Mouse (Mus musculus) cortical plate, adult 2 months (tissue): ENCODE measurements around the gene Prdm5. TPM values are rescaled to one million over a fixed set of nuclear protein-coding genes. Genes with fewer than 3 reads are reported as not detected.

Source experiments
- H3K27ac ChIP-seq: fragments of 200-500 bp; 2 replicates; pipeline ENCODE4 v1.5.1; 2012; ENCODE audit warnings: low read length, control low read depth, inconsistent platforms; ENCODE audit not compliant: insufficient read depth
- H3K4me1 ChIP-seq: fragments of 200-500 bp; 2 replicates; pipeline ENCODE4 v1.6.1; 2011; ENCODE audit warnings: low read length; ENCODE audit not compliant: control insufficient read depth, insufficient read depth
- H3K4me3 ChIP-seq: fragments of 200-500 bp; 2 replicates; pipeline ENCODE4 v1.5.1; 2011; ENCODE audit warnings: mild to moderate bottlenecking, low read length, control low read depth; ENCODE audit not compliant: insufficient read depth
- CTCF ChIP-seq: fragments of 200-500 bp; IDR thresholded peaks from 2 replicates; pipeline ENCODE4 v1.5.1; 2011; ENCODE audit warnings: mild to moderate bottlenecking, control low read depth, low read length; ENCODE audit not compliant: insufficient read depth; ENCODE audit errors: extremely low read depth
- POLR2A ChIP-seq: fragments of 200-500 bp; IDR thresholded peaks from 2 replicates; pipeline ENCODE4 v1.6.1; 2011; ENCODE audit warnings: mild to moderate bottlenecking, low read length, control low read depth; ENCODE audit not compliant: insufficient read depth; ENCODE audit errors: extremely low read depth
- polyA plus RNA-seq: library from polyadenylated mRNA; depleted of rRNA; stranded (reverse); fragments of >200 nt; gene quantifications from 2 replicates; pipeline ENCODE4 v1.2.3, GENCODE M21; 2012; rRNA removed

Gene Prdm5
- polyA plus RNA-seq, 1 experiment: 4.8 TPM

- no peak overlapping the region for H3K4me3 ChIP-seq
- no peak overlapping the region for H3K27ac ChIP-seq
- no peaks in the 10 kb centered on the region for H3K4me1 ChIP-seq
- TF ChIP-seq POLR2A: no peak
- TF ChIP-seq CTCF: no peak
Measured at GRCm38 (mm10) chr6:65925737-65926333, 147.0 kb downstream of the Prdm5 start.

GRCm38 (mm10) chr6:65930523-65930922, 151.7 kb downstream of the Prdm5 start:
- TF ChIP-seq CTCF (no peak), POLR2A (no peak)
- no peak overlapping the region for H3K27ac ChIP-seq
- no peaks in the 10 kb centered on the region for H3K4me1 ChIP-seq
- H3K4me3 ChIP-seq: no peak overlapping the region

GRCm38 (mm10) chr6:65932776-65933175, 154.0 kb downstream of the Prdm5 start:
- no peak for TF ChIP-seq CTCF
- TF ChIP-seq POLR2A: no peak

GRCm38 (mm10) chr6:65933177-65933576, 154.4 kb downstream of the Prdm5 start:
- TF ChIP-seq POLR2A: no peak
- no peak for TF ChIP-seq CTCF
- Histone ChIP-seq H3K27ac (no peak overlapping the region), H3K4me1 (no peaks in the 10 kb centered on the region), H3K4me3 (no peak overlapping the region)

More at GRCm38 (mm10) chr6:65932776-65933175, 154.0 kb downstream of the Prdm5 start:
- Histone ChIP-seq H3K4me1 (no peaks in the 10 kb centered on the region), H3K4me3 (no peak overlapping the region), H3K27ac (no peak overlapping the region)

- TF ChIP-seq POLR2A (no peak), CTCF (no peak)
- no peak overlapping the region for H3K27ac ChIP-seq
- no peaks in the 10 kb centered on the region for H3K4me1 ChIP-seq
Measured at GRCm38 (mm10) chr6:65935566-65936281, 156.9 kb downstream of the Prdm5 start.

GRCm38 (mm10) chr6:65950492-65950891, 171.7 kb downstream of the Prdm5 start:
- TF ChIP-seq CTCF (no peak), POLR2A (no peak)
- H3K4me3 ChIP-seq: no peak overlapping the region

More at GRCm38 (mm10) chr6:65935566-65936281, 156.9 kb downstream of the Prdm5 start:
- H3K4me3 ChIP-seq: no peak overlapping the region

GRCm38 (mm10) chr6:65952309-65952708, 173.5 kb downstream of the Prdm5 start, which contains the start of gene 4930544G11Rik:
4930544G11Rik (plus strand) TSS chr6:65952609.
- TF ChIP-seq POLR2A (no peak), CTCF (no peak)
- no peak within 1 kb of the TSS for H3K27ac ChIP-seq
- no peak within 1 kb of the TSS for H3K4me3 ChIP-seq

More at GRCm38 (mm10) chr6:65950492-65950891, 171.7 kb downstream of the Prdm5 start:
- Histone ChIP-seq H3K27ac (no peak overlapping the region), H3K4me1 (no peaks in the 10 kb centered on the region)

GRCm38 (mm10) chr6:65969386-65970111, 190.8 kb downstream of the Prdm5 start:
- TF ChIP-seq CTCF: no peak
- TF ChIP-seq POLR2A: no peak
- Histone ChIP-seq H3K4me1 (no peaks in the 10 kb centered on the region), H3K4me3 (no peak overlapping the region), H3K27ac (no peak overlapping the region)

More at GRCm38 (mm10) chr6:65952309-65952708, 173.5 kb downstream of the Prdm5 start, which contains the start of gene 4930544G11Rik:
- no peaks in the 10 kb centered on the region for H3K4me1 ChIP-seq

- Histone ChIP-seq H3K27ac (no peak overlapping the region), H3K4me1 (no peaks in the 10 kb centered on the region), H3K4me3 (no peak overlapping the region)
- no peak for TF ChIP-seq POLR2A
- TF ChIP-seq CTCF: no peak
Measured at GRCm38 (mm10) chr6:65970410-65970809, 191.6 kb downstream of the Prdm5 start.

Other genes starting within 250 kb of the Prdm5 start
- gene Ndnf, start 107.4 kb upstream of the Prdm5 start, polyA plus RNA-seq: 6.1 and 6.5 TPM in 2 replicates
- not detected in 2 replicates for gene 4930544G11Rik, start 173.6 kb downstream of the Prdm5 start, polyA plus RNA-seq